26 mouse cellular contexts compared by ENCODE assay signal in genomic region chr17:71665201-71665600, GRCm38 (mm10). TPM values are rescaled to one million over a fixed set of nuclear protein-coding genes. Genes with fewer than 3 reads are reported as not detected.
A peak's percentile ranks its signal among the peaks of the same experiment; 100 is the strongest.
DNase-seq lines count a peak whose midpoint lies in the region; ATAC-seq and TF ChIP-seq lines count a peak whose summit lies in the region.
"Had no signal": no experiment of that assay in that cellular context is flagged by ENCODE, and none has a peak within 500 bp of the region (broad histone marks: within the 10 kb centered on the region; RNA-seq: fewer than 3 reads in every experiment).

No protein-coding gene starts in this region.

- no peak for TF ChIP-seq CTCF in stomach, postnatal 0 days (IDR thresholded peaks at IDR 0.05; ENCODE audit: low read depth)

- TF ChIP-seq EP300 in stomach, postnatal 0 days (optimal IDR thresholded peaks at IDR 0.05), result no peak

- WGBS in stomach, postnatal 0 days, result 82% methylated on average over 4 of the region's 4 CpGs

- H3K4me3 ChIP-seq in stomach, postnatal 0 days (ENCODE audit: low read depth, low read length), result no peak overlapping the region
- H3K4me3 ChIP-seq: forebrain, embryonic 10.5 days; forebrain, embryonic 15.5 days; hindbrain, embryonic 10.5 days; hindbrain, embryonic 13.5 days had no signal

- no peaks in the 10 kb centered on the region for H3K27me3 ChIP-seq in stomach, postnatal 0 days (ENCODE audit: control insufficient read depth, insufficient read depth, low read length)
- H3K27me3 ChIP-seq: CH12.LX; forebrain, embryonic 15.5 days; hindbrain, embryonic 13.5 days; Patski had no signal

- peak; percentile 56 for DNase-seq in heart, adult 11 months
- DNase-seq in heart, postnatal 25 days (ENCODE audit: low spot score), result no peak
- peak; percentile 10 for DNase-seq in urinary bladder, adult 2 months (ENCODE audit: low spot score)
- DNase-seq in urinary bladder, postnatal 14 days (ENCODE audit: low spot score), result no peak
- DNase-seq in lung, postnatal 25 days (ENCODE audit: low spot score), result peak; percentile 74
- no peak for DNase-seq in gastrocnemius, postnatal 4 days (ENCODE audit: low spot score in 2 of 2)
- no peak for DNase-seq in stomach, postnatal 0 days (ENCODE audit: low spot score)
- DNase-seq: adrenal gland, postnatal 10 days; adrenal gland, postnatal 36 days; B cell, adult 2 months; cerebellum, adult 18-20 months; cerebellum, adult 9-10 months; cerebellum, postnatal 14 days; gastrocnemius, postnatal 25 days; heart, postnatal 36 days had no signal

- H3K4me1 ChIP-seq in stomach, postnatal 0 days (replicated peaks; ENCODE audit: control insufficient read depth, insufficient read depth), result no peaks in the 10 kb centered on the region

- H3K9me3 ChIP-seq in stomach, postnatal 0 days (ENCODE audit: control insufficient read depth, low read length), result no peaks in the 10 kb centered on the region
- H3K9me3 ChIP-seq: forebrain, embryonic 10.5 days; forebrain, embryonic 15.5 days; G1E; hindbrain, embryonic 10.5 days; hindbrain, embryonic 13.5 days had no signal

- ATAC-seq in stomach, postnatal 0 days (ENCODE audit: low FRiP score, low TSS enrichment), result no peak
- ATAC-seq: forebrain, embryonic 15.5 days; hindbrain, embryonic 16.5 days; Patski had no signal

- H3K27ac ChIP-seq in stomach, postnatal 0 days (replicated peaks), result no peak overlapping the region
- H3K27ac ChIP-seq: forebrain, embryonic 10.5 days; forebrain, embryonic 15.5 days; hindbrain, embryonic 10.5 days; hindbrain, embryonic 13.5 days had no signal

- no peaks in the 10 kb centered on the region for H3K36me3 ChIP-seq in stomach, postnatal 0 days (ENCODE audit: control insufficient read depth, insufficient read depth, low read length)
- H3K36me3 ChIP-seq: forebrain, embryonic 10.5 days; forebrain, embryonic 15.5 days; hindbrain, embryonic 10.5 days; hindbrain, embryonic 13.5 days had no signal

- no peak overlapping the region for H3K4me2 ChIP-seq in stomach, postnatal 0 days (replicated peaks; ENCODE audit: low read depth)
- H3K4me2 ChIP-seq: forebrain, embryonic 15.5 days; heart, embryonic 11.5 days; hindbrain, embryonic 13.5 days had no signal

- intact Hi-C loops in heart, postnatal 25 days (cut with DNase I), result loop anchor here (10.0 kb wide), 1 partner anchor 130 kb away; no protein-coding TSS in a partner anchor

- no peak overlapping the region for H3K9ac ChIP-seq in stomach, postnatal 0 days (ENCODE audit: low read length)
- H3K9ac ChIP-seq: forebrain, embryonic 15.5 days; hindbrain, embryonic 13.5 days had no signal

RNA-seq across cellular contexts. Expression of gene Togaram2, which starts 7.9 kb away (rescaled TPM):
- total RNA-seq in heart, postnatal 25 days (2021), result 1 to 10 TPM; 4.1 to 5.2 TPM
- polyA plus RNA-seq in urinary bladder, adult 2 months (2012; rRNA removed), result 0.33 and 0.34 TPM in 2 replicates
- under 1 TPM; 0.39 to 0.47 TPM for total RNA-seq in gastrocnemius, postnatal 4 days (2021)
- 0.55 and 0.68 TPM in 2 replicates for polyA plus RNA-seq in stomach, postnatal 0 days (2015; fragmentation: Nextera tagmentation; extraction: Ambion mirVana)
- total RNA-seq: adrenal gland, postnatal 36 days; granulocyte monocyte progenitor cell, adult 5-6 weeks had no signal
- polyA plus RNA-seq: embryonic facial prominence, embryonic 11.5 days; forebrain, embryonic 10.5 days; G1E had no signal

RNA-seq across cellular contexts. Expression of gene Wdr43, which starts 49.5 kb away (rescaled TPM):
- total RNA-seq in heart, postnatal 25 days (2021), result 10 to 100 TPM; 18.4 to 19.0 TPM
- polyA plus RNA-seq in urinary bladder, adult 2 months (2012; rRNA removed), result 23.5 and 29.3 TPM in 2 replicates
- total RNA-seq in gastrocnemius, postnatal 4 days (2021), result 10 to 100 TPM; 34.9 to 39.8 TPM
- 28.0 and 30.6 TPM in 2 replicates for polyA plus RNA-seq in stomach, postnatal 0 days (2015; fragmentation: Nextera tagmentation; extraction: Ambion mirVana)

Comparison
In these comparisons a context has a peak if more than half of its experiments do, and no peak if none do; other contexts are left out.
1. DNase-seq: peak in heart, adult 11 months (single experiment), urinary bladder, adult 2 months (single experiment) and lung, postnatal 25 days (single experiment); none in heart, postnatal 25 days (single experiment), urinary bladder, postnatal 14 days (single experiment), gastrocnemius, postnatal 4 days (0 of 2) and stomach, postnatal 0 days (single experiment).